Mouse (Mus musculus): ENCODE data around the gene Sphk1.

Gene Sphk1

GRCm38 (mm10) chr11:116580031-116580652 lies 49.4 kb downstream of the Sphk1 start:
- no peak for DNase-seq

- DNase-seq: peak; percentile 44 to 67
These were observed 50.1 kb downstream of the Sphk1 start for GRCm38 (mm10) chr11:116580711-116581375.

GRCm38 (mm10) chr11:116581376-116581814 lies 50.7 kb downstream of the Sphk1 start, which contains the start of gene Ube2o:
Gene Ube2o, minus strand, starts transcription at chr11:116581447.
- peak; percentile 87 to 90 for DNase-seq

GRCm38 (mm10) chr11:116585682-116586081 lies 55.0 kb downstream of the Sphk1 start:
- no peak for DNase-seq
